In the genomic region with DNA sequence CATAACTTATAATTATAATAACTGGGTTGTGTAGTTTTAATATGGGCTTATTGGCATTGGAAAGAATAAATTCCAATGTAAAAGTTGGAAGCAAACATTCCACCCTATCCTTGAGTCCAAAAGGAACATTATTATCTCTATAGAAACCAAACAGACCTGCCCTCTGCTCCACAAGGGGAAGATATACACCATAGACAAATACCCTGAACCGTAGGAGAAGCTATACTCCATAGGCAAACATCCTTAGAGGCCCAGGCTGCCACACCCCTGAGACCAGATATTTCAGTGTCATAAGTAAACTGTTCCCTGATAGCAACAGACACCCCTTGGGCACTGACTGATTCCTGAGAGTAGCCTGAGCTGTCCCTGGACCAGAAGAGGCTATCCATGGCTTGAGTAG, we compare ENCODE assay signal across 37 mouse cellular contexts. TPM values are rescaled to one million over a fixed set of nuclear protein-coding genes. Genes with fewer than 3 reads are reported as not detected.
"Had no signal": no experiment of that assay in that cellular context is flagged by ENCODE, and none has a peak within 500 bp of the region (broad histone marks: within the 10 kb centered on the region; RNA-seq: fewer than 3 reads in every experiment).

No protein-coding gene starts in this region.

- H3K27ac ChIP-seq: limb, embryonic 10.5 days; limb, embryonic 12.5 days; limb, embryonic 13.5 days; limb, embryonic 15.5 days; liver, embryonic 12.5 days; liver, embryonic 13.5 days; liver, embryonic 14.5 days; liver, embryonic 15.5 days; lung, embryonic 15.5 days; macrophage; midbrain, embryonic 10.5 days; midbrain, embryonic 12.5 days; midbrain, embryonic 13.5 days; midbrain, embryonic 15.5 days had no signal

- H3K9ac ChIP-seq: limb, embryonic 12.5 days; limb, embryonic 13.5 days; limb, embryonic 15.5 days; liver, embryonic 12.5 days; liver, embryonic 13.5 days; liver, embryonic 14.5 days; liver, embryonic 15.5 days; liver, postnatal 0 days; lung, embryonic 14.5 days; lung, embryonic 15.5 days; midbrain, embryonic 12.5 days; midbrain, embryonic 13.5 days; midbrain, embryonic 15.5 days had no signal

- H3K4me1 ChIP-seq: limb, embryonic 12.5 days; limb, embryonic 13.5 days; limb, embryonic 15.5 days; liver, embryonic 15.5 days; midbrain, embryonic 12.5 days; midbrain, embryonic 13.5 days; midbrain, embryonic 15.5 days had no signal

- H3K9me3 ChIP-seq: limb, embryonic 10.5 days; limb, embryonic 12.5 days; limb, embryonic 13.5 days; limb, embryonic 15.5 days; liver, embryonic 12.5 days; liver, embryonic 13.5 days; liver, embryonic 15.5 days; lung, embryonic 15.5 days; midbrain, embryonic 10.5 days; midbrain, embryonic 12.5 days; midbrain, embryonic 15.5 days had no signal

- H3K4me2 ChIP-seq: limb, embryonic 12.5 days; limb, embryonic 13.5 days; limb, embryonic 15.5 days; liver, embryonic 11.5 days; liver, embryonic 12.5 days; liver, embryonic 13.5 days; liver, embryonic 15.5 days; lung, embryonic 14.5 days; lung, embryonic 15.5 days; midbrain, embryonic 11.5 days; midbrain, embryonic 12.5 days; midbrain, embryonic 13.5 days; midbrain, embryonic 15.5 days had no signal

- H3K36me3 ChIP-seq: limb, embryonic 10.5 days; limb, embryonic 12.5 days; limb, embryonic 13.5 days; limb, embryonic 15.5 days; liver, embryonic 12.5 days; liver, embryonic 13.5 days; liver, embryonic 15.5 days; lung, embryonic 15.5 days; midbrain, embryonic 10.5 days; midbrain, embryonic 12.5 days; midbrain, embryonic 13.5 days; midbrain, embryonic 15.5 days had no signal

- H3K27me3 ChIP-seq: limb, embryonic 12.5 days; limb, embryonic 13.5 days; limb, embryonic 15.5 days; liver, embryonic 12.5 days; liver, embryonic 15.5 days; lung, embryonic 15.5 days; megakaryocyte, embryonic 14.5 days; midbrain, embryonic 12.5 days; midbrain, embryonic 13.5 days; midbrain, embryonic 15.5 days had no signal

- ATAC-seq: liver, embryonic 12.5 days; liver, postnatal 0 days; lung, postnatal 0 days; midbrain, embryonic 13.5 days; midbrain, embryonic 15.5 days; midbrain, embryonic 16.5 days had no signal

- DNase-seq: left cerebral cortex, postnatal 4 days; liver; liver, embryonic 13.5 days; liver, postnatal 0 days; lung, adult 18-20 months; lung, adult 2 months; lung, embryonic 14.5 days; lung, postnatal 10 days; lung, postnatal 14 days; lung, postnatal 36 days; lung, postnatal 4 days; midbrain, embryonic 14.5 days had no signal

- H3K4me3 ChIP-seq: limb, embryonic 10.5 days; limb, embryonic 12.5 days; limb, embryonic 13.5 days; limb, embryonic 15.5 days; liver, embryonic 12.5 days; liver, embryonic 13.5 days; liver, embryonic 15.5 days; lung, embryonic 15.5 days; megakaryocyte, embryonic 14.5 days; midbrain, embryonic 10.5 days; midbrain, embryonic 12.5 days; midbrain, embryonic 13.5 days; midbrain, embryonic 15.5 days; myocyte had no signal

RNA-seq across cellular contexts. Expression of a gene that starts 21.0 kb away (rescaled TPM):
- polyA plus RNA-seq: limb, embryonic 10.5 days; limb, embryonic 11.5 days; limb, embryonic 12.5 days; limb, embryonic 13.5 days; liver, adult 2 months; liver, embryonic 11.5 days; liver, embryonic 12.5 days; liver, embryonic 13.5 days; liver, embryonic 14.5 days; liver, embryonic 16.5 days; liver, postnatal 0 days; lung, adult 2 months; lung, embryonic 15.5 days; lung, embryonic 16.5 days; lung, postnatal 0 days; macrophage; midbrain, embryonic 10.5 days; midbrain, embryonic 11.5 days; midbrain, embryonic 12.5 days; midbrain, embryonic 13.5 days; midbrain, embryonic 14.5 days; midbrain, postnatal 0 days; myocyte had no signal

RNA-seq across cellular contexts. Expression of a gene that starts 44.9 kb away (rescaled TPM):
- polyA plus RNA-seq: limb, embryonic 10.5 days; limb, embryonic 11.5 days; limb, embryonic 12.5 days; limb, embryonic 13.5 days; limb, embryonic 14.5 days; limb, embryonic 15.5 days; liver, adult 2 months; liver, embryonic 11.5 days; liver, embryonic 12.5 days; liver, embryonic 14.5 days; liver, embryonic 15.5 days; liver, embryonic 16.5 days; liver, postnatal 0 days; lung, adult 2 months; lung, embryonic 14.5 days; lung, embryonic 15.5 days; lung, embryonic 16.5 days; lung, postnatal 0 days; macrophage; midbrain, embryonic 11.5 days; midbrain, embryonic 12.5 days; midbrain, embryonic 14.5 days; midbrain, embryonic 15.5 days; midbrain, embryonic 16.5 days; midbrain, postnatal 0 days; myocyte had no signal
